Mouse (Mus musculus) thymus, postnatal 10 days (tissue): ENCODE results near the gene Edar.

Experiments used
- DNase-seq, 2 experiments: peaks; one replicate each; pipeline ENCODE4 v3.0.0; 2021; ENCODE audit warnings: low spot score in 2 of 2

The Edar gene

DNA sequence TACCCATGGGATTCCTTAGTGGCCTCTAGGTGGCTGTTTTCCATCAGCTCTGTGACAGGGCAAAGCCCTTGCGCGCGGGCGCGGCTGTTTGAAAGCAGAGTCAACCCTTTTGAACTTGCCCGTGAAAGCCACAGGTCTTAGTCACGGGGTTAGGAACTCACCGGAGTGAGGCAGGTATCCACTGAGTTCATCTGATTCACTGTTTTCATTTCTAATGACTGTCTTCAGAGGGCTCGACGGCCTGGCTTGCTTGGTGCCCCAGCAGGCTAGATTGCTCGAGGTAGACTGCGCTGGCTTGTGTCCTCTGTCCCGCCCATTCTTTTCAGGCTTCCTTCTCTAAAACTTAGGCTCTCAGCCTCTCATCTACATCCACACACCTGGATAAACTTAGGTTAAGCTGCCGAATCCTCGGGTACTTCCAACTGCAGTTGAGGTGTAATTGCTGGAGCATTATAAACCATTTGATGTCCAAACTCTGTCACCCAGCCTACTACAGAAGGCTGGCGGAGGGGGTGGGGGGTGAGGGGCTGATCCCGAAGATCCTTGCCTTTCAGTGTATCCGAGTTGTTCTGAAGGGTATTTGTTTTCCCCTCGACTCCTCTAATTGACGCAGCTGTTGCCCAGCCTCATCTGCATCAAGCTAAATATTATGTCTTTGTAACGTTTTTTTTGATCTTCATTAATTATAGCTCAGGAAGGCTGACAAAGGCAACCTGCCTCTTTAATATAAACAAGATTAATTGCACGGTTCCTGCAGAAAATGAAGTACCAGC is 24.0 kb downstream of the Edar start:
- DNase-seq, result no peak

DNA sequence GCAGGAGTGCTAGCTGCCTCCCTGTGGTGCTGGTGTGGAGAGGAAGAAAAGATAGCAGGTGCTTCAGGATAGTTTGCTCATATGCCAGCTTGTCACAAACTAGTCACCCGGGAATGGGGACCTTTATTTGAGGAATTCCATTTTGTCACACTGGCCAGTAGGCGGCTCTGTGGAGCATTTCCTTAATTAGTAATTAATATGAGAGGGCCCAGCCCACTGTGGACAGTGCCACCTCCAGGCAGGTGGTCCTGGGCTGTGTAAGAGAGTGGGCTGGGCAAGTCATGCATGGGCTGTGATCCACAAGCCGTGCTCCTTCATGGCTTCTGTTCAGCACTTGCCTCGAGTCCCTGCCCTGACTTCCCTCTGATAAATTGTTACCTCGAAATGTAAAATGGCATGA is 26.7 kb downstream of the Edar start:
- DNase-seq, result no peak

DNA sequence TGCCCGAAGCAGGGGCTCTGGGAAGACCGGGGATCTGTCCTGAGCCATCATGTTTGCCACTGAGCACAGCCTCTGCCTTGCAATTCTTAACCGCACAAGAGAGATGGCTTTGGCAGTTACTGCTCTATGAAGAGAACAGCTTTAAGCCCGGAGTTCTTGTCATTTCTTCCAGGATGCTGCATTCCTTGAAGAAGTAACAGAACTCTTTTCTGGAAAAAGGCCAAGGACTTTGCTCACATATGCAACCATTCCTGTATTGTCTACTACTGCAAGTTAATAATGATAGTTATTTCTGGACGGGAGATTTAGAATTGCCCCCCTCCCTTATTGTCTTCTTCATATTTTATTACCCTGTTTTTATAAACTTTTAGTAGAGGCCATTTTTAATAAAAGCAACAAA is 30.8 kb downstream of the Edar start:
- no peak for DNase-seq

DNA sequence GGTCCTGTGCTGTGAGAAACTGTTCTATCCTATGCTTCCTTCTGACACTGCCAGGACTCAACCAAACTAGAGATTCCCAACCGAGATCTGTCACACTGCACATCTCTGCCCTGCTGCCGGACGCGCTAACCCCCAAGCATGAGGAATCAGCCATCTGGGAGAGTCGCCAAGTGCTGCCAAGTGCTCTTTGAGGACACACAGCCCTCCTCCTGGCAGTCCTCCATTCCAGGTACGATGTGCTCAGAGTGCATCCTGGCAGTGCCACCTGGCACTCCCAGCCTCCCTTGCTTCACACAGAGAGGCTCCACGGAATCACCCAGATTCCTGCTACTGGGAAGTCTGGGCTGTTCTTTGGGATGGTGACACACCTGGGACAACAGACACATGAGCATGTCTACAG is 31.3 kb downstream of the Edar start:
- no peak for DNase-seq

DNA sequence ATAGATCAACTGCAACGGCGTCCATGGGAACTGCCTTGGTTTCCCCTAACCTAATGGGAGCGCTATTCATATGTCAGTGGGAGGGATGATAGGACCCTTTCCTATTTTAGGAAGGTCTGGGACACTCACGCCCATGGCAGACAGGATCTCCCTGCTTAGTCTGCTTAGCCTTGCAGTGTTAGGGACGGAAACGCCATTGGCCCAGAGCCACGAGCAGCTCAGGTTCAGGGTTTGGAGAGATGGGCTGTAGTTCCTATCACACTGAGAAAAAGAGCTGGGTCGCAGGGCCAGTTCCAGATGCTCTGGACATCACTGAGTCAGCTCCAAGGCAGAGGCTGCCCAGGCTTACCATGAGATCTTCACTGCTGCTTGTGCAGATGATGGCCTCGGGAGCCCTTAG is 32.5 kb downstream of the Edar start:
- DNase-seq, result no peak

DNA sequence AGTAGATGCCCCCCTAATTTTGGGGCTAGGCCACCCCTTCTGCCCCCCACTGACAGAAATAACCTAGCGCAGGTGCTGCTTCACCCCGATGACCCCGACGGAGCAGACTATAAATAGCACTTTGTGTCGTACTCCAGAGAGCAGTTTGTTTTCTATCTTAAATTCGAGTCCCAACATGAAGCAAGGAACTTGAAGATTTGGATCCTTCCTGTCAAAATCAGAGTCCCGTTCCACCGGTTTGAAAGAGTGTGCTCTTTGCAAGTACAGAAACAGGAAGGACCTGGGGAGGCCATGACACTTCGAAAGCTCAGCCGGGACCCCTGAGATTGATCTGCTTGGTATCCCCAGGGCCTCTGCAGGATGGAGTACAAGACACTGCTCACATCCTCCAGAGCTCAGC is 33.8 kb downstream of the Edar start:
- no peak for DNase-seq

DNA sequence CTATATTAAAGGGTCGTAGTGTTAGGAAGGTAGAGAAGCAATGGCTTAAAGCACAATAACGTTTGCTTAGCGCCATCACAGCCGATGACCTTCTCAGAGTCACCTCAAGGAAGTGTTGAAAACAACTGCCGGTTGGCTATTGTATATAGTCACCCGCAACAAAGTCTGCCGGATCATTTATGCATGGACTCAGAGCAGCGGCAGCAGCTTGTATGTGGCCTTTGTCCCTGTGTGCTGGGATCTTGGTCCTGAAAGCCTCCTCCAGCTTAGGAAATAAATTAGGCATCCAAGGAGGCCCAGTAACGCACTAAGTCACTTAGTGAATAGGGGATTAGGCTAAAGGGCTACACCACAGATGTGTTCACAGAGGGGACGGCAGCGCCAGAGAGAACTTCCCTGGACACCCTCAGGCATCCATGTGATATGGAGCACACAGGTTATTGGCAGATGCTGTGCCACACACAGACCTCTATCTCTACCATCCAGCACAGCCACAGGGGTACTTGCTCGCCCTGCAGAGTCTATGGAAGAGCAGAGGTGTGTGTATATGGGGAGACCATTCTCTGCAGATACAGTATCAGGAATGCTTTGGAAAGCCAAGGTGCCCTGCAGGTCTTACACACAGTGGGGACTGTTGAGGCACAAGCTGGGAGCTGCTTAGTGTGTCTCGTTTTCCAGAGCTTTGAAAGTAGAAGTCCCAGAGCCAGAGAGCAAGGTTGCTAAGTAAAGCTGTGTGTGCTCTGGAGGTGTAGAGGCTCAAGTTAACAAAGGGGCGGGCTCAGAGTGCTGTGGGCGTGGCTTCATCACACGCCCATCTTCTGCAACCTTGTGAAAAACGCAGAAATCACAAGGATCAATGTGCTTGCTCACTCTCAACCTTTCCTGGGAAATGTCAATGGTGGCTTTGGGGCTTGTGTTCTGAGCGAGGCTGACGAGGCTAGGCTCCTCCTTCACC is 34.7 kb downstream of the Edar start:
- no peak for DNase-seq

DNA sequence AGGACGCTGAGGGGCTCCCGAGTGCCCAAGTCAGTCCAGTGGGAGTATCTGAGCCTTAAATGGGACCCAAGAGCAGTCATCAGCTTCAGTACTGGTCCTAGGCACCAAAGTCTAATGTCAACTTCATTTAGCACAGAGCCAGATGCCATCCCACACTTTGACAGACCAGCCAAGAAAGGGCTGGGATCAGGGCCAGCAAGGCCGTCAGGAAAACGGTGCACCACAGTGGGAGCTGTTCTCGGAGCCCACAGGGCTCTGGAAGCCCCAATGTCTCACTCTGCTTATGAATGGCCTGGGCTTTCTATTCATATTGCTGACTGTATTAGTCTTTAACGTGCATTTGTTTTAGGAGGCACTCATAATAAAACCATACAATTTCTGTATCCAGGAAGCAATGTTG is 36.2 kb downstream of the Edar start:
- no peak for DNase-seq

DNA sequence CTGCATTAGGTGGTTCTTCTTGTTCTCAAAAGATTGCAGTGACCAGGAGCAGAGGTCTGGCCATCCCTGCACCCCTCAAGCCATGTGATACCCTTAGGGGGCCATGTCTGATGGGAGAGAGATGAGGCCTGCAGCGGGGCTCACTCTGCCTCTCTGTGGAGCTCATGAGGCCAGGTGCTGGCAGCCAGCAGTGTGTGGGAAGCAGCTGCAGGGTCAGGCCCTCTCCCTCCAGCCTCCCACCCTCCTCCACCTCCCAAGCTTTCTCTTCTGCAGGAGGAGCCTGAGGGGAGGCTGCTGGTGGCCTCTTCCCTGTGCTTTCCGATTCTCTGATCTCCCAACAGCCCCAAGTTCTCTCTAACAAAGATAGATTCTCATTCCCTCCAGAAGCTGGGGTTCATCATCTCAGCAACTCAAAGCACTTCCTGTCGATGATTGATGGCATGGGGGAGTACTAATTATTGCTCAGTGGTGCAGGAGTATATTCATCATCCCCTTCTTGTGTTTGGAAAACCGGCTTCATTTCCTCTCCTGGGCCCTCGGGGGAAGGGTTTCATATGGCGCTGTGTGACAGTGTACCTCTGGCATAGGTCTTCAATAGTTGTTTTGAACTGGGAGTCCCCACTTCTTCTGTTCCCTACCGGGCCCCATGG is 38.9 kb downstream of the Edar start:
- DNase-seq, result no peak

DNA sequence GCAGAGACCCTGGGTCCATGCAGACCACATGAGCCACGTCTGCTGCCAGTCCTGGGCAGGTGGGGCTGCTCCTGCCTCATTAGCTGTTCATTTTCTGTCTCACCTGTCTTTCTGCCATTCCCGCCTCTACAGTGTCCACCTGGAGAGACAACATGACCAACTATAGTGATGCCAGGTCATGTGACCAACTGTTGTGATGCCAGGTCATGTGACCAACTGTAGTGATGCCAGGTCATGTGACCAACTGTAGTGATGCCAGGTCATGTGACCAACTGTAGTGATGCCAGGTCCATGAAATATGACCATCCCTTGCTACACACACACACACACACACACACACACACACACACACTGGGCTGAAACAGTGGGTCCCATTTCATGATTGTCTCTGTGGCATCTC is 41.9 kb downstream of the Edar start:
- DNase-seq, result no peak

DNA sequence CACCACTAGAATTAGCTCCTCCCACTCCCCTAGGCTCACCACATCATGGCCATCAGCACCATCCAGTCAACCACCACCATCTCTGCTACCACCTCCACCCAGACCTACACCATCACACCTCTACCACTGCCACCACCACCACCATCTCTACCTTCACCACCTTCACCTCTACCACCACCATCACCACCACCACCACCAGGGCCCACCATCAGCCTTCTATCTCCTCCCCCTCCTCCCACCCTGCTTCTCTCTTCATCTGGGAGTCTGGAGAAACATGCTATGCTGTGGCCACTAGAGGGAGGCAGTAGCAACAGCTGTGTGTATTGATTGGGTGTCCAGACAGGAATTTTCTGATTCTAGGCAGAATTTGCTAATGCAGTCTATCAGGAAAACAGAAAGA is 47.9 kb downstream of the Edar start:
- no peak for DNase-seq

DNA sequence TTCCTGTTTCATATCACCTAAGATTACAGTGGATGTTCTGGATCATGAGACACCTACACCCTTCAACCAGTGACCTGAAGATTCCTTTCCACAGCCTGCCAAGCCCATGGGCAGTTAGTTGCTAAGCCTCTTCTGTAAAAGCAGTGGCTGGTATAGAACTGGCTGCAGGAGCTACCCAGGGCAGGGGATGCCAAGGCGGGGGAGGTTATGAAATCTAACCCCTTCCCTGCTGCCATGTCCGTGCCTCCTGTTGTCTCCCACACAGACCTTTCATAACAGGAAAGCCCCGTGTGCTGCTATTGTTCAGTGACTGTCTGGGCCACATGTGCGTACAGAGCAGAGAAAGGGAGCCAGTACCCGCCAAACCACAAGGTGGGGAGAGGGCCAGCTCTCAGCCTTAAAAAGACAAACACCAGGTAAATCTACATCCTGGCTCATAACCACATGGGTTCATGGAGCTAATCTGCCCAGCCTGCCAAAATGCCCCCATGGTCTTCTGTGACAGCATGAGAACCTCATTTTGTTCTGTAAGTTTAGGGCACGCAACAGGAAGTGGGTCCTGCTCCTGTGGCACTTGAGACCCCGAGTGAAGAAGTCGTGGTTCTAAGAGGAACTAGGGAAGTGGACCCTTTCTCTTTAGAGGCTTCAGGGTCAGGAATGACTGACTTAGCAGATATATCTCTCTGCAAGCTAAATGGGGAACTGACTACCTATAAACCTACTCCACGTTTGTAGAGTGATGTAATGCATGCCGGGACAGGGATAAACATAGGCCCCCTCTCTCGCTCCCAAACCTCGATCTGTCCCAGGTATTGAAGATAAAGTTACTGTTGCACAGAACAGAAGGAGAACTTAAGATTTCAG is 50.4 kb downstream of the Edar start:
- no peak for DNase-seq

DNA sequence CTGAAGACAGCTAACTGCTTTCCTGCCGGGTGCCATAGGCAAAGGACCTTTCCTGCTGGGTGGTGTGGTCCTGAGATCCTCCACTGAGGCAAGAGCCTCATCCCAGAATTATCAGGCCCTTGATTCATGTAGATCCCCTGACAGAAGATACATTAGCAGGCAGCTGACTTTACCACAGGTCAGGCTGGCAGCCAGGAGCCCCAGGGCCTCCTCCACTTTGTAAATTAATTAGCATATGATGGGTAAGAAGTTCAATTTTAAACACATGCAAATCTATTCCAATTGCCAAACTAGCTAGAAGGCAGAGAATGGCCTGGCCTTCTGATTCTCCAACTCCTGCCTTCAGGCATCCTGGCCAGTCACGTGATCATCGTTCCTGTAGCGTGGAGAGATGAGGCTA is 56.2 kb downstream of the Edar start:
- no peak for DNase-seq

DNA sequence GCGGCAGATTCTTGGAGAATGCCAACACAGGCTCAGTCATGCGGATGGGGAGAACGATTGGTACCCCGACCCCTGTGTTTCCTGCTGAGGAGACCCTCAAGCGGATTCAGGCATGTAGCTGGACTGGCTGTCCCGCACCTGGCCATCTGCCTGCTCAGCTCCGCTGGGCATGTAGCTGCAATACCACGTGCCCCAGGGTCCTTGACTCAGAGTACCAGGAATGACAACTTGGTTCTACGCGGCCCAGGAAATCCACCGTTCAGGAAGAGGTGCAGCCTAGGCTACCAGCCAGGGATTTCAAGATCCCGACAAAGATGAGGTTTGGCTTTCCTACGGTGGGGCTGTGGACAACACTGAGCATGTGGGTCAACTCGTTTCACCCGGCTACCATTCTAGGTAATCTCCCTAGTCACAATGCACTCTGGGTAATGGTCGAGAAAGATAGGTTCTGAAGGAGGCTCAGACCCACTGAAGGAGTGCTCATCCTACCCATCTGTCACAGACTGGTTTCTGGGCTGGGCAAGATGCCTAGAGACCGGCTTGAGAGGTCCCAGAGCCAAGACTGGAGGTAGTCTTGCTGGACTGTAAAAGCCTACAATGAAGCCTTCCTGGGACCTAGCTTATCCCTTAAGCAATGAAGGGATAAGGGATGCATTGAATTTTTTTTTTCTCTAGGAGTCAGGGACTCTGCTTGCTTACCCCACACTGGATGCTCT is 56.8 kb downstream of the Edar start:
- DNase-seq, result no peak

DNA sequence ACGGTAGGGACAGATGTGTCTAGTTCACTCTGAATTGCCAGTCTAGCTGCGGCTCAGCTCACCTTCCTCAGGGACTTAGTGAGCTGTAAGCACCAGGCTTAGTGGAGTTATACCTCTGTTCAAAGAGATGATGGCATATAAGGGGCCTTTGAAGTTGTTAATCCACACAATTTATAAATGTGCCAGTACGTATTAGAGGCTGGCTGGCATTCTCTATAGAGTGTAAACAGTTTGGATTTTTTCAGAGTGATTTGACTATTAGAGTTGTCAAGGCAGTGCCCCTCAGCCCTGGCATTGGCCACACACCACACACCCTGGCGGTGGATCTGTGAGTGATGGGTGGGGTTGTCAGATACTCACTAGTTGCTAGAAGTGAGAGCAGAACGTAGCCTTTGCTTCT is 58.9 kb downstream of the Edar start:
- DNase-seq, result no peak

DNA sequence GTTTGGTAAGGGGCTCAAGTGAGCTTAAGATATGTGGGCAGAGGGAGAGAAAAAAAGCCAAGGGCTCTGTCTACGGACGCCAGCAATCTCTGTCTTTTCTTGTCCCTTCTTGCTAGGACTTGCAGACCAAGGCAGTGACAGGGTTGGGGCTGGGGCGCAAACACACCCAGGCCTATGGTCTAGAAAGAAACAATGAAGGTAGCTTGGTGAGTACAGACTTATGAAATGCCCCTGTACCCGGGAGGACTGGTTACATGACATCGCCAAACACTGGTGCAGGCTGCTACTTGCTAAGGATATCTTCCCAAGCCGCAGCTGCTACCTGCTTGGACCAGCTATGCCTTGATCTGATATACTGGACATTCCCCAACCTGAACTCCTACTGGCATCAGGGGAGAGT is 60.9 kb downstream of the Edar start:
- DNase-seq, result no peak

DNA sequence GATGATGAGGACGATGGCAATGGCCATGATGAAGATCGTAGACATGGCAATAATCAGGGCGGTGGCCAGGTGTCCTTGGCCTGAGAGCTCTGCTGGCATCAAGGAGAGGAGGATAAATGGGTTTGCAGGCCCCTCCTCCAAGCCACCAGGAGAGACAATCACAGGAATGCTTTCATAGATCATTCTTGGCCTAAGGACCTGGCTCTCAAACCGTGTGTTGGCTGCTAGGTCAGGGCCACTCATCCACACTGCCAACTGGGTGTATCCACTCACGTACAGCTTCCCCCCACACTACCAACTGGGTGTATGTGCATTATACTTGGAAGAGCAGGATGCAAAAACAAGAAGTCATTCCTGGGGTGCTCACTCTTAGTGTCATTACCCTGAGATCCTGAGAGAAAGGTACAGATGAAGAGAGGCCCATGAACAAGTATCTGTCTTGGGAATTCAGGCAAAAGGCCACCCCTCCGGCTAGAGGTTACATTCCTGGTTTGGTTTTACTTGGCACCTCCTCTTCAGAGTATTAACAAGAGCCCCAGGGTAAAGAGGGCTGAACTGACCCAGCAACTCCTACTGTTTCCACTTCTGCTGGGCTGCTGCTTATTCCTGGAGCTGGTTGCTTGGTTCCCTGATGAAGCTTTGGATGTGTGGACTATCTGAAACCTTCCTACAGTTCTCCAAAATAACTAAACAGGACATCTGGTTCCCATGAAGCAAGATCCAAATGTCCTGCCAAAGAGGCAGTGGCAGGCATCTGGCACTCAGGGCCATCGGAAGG is 64.8 kb downstream of the Edar start:
- no peak for DNase-seq

DNA sequence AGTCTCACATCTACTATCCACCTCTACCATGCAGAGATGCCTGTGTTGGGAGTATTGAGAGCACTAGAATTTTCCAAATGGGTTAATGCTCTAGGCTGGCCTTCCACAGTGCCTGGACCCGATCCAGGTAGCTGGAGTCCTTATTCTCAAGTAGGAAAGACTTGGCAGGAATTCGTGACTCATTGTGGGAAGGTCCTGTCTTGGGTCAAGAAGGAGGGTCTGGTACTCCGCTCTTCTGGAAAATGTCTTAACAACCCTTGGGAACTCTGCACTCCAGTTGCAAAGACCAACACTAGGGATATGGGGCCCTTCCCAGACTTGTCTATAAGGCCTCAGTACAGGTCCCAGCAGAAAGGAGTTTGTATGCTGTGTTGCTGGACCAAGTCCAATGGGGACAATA is 66.6 kb downstream of the Edar start:
- no peak for DNase-seq

DNA sequence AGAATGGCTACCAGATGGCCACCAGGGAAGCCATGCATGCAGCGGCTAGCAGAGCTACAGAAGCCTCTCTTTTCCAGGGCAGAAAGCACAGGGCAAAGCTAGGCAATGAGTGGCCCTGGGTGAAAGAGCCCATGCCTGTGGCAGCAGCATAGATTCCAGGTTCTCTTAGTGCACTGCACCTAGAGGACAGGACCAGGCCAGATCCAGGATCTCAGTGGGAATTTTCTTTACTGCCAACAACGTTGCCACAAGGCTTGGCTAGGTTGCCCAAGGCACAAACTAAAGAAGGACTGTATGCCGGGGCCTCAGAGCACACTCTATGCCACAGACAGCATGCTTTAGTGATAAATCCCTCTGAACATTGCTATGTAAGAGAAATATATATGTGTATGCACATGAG is 69.1 kb downstream of the Edar start:
- no peak for DNase-seq

DNA sequence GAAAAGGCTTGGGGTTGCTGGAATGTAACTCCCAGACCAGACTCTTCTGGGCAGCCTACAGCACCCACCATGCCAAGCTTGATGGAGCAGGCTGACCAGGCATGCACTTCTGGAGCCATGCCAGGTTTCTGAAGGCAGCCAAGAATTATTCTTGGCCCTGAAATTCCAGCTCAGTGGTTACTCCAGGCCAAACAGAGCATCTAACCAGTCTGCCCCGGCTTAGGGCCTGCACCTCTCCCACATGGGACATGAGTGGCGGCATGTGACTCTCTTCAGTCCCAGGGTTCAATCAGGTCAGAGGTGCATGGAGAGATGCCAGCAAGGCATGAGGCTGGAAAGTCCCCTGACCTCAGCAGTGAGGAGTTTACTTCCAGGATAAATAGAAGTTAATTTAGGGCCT is 70.7 kb downstream of the Edar start:
- DNase-seq, result no peak
